Mouse (Mus musculus) brown adipose tissue, adult 24 weeks (tissue): ENCODE measurements around the gene Ednra. TPM values are rescaled to one million over a fixed set of nuclear protein-coding genes. Genes with fewer than 3 reads are reported as not detected.
"Not testable (repeated sequence)": the region's sequence is repeated elsewhere in the genome, so short reads cannot be mapped to it uniquely, and the experiment has no call there.

Experiments used
- H3K27ac ChIP-seq: fragments of 200-500 bp; replicated peaks from 2 replicates; pipeline ENCODE4 v1.5.1; 2012; ENCODE audit warnings: low read depth, mild to moderate bottlenecking, low read length
- H3K4me1 ChIP-seq: fragments of 200-500 bp; 2 replicates; pipeline ENCODE4 v1.6.1; 2012; ENCODE audit warnings: low read length, mixed read lengths; ENCODE audit not compliant: control insufficient read depth, insufficient read depth, insufficient read length
- H3K4me3 ChIP-seq: fragments of 200-500 bp; 2 replicates; pipeline ENCODE4 v1.5.1; 2012; ENCODE audit warnings: low read depth, mild to moderate bottlenecking, low read length, moderate library complexity; ENCODE audit not compliant: insufficient read depth
- polyA plus RNA-seq: library from polyadenylated mRNA; stranded (reverse); fragments of >200 nt; gene quantifications from 2 replicates; pipeline ENCODE4 v1.2.4, GENCODE M21; 2012; ENCODE audit not compliant: missing spikeins, insufficient read depth, insufficient read length

The Ednra gene
- polyA plus RNA-seq, 1 experiment = 2.4 TPM

DNA sequence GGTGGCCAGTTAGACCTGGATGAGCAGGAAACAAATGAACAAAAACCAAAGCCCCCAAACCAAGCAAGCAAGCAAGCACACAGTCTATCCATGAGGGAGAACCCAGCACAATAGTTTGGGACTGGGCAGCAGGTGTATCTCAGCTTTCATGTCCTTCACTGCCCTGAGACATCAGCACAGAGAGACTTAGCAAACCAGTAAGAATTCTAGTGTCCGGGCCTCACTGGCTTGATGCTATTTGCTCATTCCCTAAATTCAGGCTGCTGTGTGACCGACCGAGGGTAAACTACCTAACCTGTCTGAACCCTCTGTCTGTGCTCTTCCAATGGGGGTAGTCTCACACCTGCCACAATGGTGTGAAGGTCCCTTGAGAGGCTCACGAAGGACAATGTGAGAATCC lies 29.7 kb downstream of the Ednra start:
- Histone ChIP-seq H3K4me3 (no peak overlapping the region), H3K27ac (no peak overlapping the region), H3K4me1 (no peaks in the 10 kb centered on the region)

DNA sequence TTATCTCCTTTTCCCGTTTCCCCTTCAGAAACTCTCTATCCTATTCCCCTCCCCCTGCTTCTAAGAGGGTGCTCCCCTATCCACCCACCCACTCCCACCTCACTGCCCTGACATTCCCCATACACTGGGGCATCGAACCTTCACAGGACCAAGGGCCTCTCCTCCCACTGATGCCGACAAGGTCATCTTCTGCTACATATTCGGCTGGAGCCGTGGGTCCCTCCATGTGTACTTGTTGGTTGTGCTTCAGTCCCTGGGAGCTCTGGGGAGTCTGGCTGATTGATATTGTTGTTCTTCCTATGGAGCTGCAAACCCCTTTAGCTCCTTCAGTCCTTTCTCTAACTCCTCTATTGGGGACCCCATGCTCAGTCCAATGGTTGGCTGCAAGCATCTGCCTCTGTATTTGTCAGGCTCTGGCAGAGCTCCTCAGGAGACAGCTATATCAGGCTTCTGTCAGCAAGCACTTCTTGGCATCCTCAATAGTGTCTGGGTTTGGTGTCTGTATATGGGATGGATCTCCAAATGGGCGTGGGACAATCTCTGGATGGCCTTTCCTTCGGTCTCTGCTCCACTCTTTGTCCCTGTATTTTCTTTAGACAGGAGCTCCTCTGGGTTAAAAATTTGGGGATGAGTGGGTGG lies 34.7 kb downstream of the Ednra start:
- H3K4me1 ChIP-seq, H3K27ac ChIP-seq, H3K4me3 ChIP-seq: not testable (repeated sequence)

DNA sequence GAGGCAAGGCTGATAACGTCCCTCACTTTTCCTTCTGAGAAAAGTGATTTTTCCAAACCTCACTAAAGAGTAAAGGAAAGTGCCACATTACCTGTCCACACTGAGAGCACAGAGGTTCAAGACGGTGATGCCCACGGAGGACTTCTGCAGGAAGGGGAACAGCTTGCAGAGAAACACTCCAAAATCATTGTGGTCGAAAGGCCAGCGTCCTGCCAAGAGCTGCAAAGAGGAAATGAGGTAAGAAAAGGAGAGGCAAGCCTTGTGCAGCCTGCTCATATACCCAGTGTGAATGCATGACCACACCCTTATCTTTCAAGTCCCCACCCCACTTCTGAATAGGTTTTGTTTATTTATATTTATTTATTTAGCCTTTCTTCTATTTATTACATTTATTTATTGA lies 35.3 kb downstream of the Ednra start:
- Histone ChIP-seq H3K4me3 (no peak overlapping the region), H3K4me1 (no peaks in the 10 kb centered on the region), H3K27ac (no peak overlapping the region)

DNA sequence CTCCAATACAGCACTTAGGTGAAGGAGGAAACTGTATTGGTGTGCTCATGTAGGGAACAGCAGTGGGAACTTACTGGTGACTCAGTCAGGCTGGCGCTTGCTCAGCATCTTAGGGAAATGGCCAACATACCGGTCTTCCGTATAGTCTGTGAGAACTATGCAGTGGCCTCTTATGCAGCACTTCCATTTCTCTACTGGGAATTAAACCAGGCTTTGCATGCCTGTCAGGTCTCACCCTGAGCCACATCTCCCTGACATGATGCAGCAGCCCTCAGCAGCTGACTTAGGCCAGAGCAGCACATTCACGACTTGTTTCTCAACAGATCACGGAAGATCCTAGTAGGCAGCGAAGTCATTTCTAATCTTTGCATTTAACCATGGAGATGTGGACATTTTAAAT lies 39.9 kb downstream of the Ednra start:
- H3K4me1 ChIP-seq = no peaks in the 10 kb centered on the region
- no peak overlapping the region for H3K4me3 ChIP-seq
- H3K27ac ChIP-seq = no peak overlapping the region

DNA sequence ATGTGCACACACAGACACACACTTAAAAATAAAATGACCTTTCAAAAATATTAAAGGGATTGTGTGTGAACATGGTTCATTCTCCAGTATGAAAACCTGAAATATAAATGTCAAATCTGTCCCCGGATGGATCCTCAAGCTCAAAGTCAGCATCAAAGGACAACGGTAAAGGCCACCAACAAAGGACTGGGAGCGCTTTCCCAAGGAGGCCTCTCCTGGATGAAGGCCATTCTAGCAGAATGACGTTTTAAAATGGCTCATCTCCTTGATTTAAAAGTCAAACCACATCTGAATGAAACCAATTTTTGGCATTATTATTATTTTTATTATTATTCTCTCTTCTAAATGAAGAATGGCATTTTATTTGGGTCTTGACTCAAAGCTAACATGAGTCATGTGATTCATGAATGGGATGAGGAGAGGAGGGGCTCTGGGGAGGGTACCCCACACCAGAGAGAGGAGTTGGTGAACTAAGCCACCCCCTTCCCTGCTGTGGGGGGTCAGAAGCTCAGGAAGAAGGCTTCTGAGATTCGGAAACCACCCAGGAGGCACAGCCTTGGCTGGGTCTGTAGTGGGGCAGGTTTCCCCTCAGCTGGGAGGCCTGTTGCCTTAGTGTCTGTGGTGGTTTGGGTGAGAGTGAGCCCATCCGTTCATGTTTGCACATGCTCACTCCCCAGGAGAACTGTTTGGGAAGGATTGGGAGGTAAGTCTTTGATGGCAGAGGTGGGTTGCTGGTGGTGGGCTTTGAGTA lies 40.7 kb downstream of the Ednra start:
- Histone ChIP-seq H3K4me1 (no peaks in the 10 kb centered on the region), H3K27ac (no peak overlapping the region), H3K4me3 (no peak overlapping the region)

DNA sequence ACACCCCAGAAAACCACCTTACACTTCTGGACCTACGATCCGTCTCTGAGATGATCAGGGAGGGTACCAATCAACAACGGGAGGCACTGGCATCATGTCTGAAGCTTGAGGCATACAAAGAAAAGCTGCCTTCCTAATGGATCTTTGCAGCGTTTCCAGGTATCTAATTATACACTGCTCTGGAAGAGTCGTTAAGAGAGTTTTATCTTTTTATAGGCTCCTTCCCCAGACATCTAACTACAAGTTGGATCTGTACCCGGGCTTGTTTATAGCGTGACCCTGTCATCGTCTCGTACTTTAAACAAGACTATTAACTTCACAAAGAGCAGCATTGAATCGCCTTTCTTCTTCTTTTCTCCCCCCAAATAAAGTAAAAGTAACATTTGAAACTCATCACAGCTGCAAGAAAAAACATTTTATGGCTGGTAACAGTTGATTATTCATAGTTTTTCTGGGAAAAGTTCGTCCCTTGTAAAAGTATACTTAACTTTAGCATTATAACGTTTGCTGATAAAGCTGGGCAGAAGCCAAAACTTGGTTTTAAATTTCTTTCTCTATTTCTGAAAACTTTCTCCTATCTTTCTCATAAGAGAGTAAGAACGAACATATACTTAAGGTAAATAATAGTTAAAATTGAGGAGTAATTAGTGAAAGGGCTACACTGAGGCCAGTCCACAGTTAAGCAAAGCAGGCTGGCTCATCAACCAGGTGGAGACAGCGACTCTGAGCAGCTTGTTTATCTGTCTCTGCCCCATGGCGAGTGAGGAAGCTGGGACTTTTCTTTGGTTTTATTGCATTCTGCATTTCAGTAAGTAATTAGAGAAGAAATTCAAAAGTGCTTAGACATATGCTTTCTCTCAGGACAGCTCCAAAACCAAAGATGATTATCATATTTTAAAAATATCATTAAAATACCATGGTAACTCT lies 42.0 kb downstream of the Ednra start:
- H3K4me1 ChIP-seq = no peaks in the 10 kb centered on the region
- H3K4me3 ChIP-seq = no peak overlapping the region
- no peak overlapping the region for H3K27ac ChIP-seq

DNA sequence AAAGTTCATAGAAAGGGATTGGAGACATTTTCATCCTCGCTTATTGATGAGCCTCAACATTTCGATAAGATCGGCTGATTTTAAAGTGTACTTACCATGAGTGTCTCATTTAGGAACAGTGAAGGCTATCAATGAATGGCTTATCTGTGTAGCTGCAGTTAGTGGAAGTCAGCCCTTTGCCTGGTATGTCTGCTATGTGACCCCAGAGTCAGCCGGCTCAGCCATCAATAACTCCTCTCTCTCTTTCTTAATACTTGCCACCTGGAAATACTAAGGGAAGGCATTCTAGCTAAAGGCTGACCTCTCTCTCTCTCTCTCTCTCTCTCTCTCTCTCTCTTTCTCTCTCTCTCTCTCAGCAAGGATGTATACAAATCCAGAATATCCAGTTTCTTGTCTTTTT lies 52.2 kb downstream of the Ednra start:
- H3K4me1 ChIP-seq = no peaks in the 10 kb centered on the region

DNA sequence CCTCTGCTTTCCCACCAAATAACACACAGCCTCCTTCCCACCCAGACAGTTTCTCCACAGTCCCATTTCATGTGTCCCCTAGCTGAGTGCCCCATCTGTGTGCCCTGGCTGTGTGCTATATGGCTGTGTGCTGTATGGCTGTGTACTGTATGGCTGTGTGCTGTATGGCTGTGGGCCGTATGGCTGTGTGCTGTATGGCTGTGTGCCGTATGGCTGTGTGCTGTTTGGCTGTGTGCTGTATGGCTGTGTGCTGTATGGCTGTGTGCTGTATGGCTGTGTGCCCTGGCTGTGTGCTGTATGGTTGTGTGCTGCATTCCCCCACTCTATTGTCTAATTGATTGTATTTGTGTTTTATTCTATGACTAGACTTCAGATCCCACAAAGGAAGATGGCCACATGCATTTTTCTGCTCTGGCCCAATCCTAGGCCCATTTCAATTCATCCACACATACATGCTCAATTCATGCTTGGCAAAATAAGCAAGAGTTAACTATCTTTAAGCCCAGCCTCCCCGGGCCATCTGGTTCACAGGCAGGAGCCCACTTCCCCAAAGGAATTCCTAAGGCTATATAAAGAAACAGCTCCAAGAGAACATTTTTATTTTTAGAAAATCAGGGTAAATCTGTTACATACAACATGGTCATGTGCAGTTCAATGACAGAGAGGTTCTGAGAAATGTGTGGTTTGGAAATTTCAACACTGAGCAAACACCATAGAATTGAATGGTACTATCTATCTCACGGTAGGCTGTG lies 53.5 kb downstream of the Ednra start:
- no peak overlapping the region for H3K27ac ChIP-seq
- H3K4me3 ChIP-seq = no peak overlapping the region
- H3K4me1 ChIP-seq = no peaks in the 10 kb centered on the region

More for the DNA sequence above, 52.2 kb downstream of the Ednra start:
- no peak overlapping the region for H3K27ac ChIP-seq
- H3K4me3 ChIP-seq = no peak overlapping the region

DNA sequence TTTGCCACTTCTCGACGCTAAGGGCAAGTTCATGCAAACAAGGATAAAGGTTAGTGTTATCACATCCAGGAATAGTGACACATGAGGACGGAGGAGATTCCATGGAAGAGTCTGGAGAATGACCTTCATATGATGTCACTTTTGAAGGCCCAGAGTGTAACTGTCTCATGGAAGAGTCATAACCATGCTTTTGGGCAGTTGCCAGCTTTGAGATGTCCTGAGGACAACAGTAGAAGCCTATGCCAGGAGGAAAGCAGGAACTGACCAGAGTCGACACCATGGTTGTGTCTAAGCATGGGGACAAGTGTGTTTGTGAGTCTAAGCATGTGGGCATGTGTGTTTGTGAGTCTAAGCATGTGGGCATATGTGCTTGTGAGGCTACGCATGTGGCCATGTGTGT lies 56.3 kb downstream of the Ednra start:
- no peak overlapping the region for H3K27ac ChIP-seq
- H3K4me1 ChIP-seq = no peaks in the 10 kb centered on the region; the same call in 1 of the 2 replicates
- no peak overlapping the region for H3K4me3 ChIP-seq

DNA sequence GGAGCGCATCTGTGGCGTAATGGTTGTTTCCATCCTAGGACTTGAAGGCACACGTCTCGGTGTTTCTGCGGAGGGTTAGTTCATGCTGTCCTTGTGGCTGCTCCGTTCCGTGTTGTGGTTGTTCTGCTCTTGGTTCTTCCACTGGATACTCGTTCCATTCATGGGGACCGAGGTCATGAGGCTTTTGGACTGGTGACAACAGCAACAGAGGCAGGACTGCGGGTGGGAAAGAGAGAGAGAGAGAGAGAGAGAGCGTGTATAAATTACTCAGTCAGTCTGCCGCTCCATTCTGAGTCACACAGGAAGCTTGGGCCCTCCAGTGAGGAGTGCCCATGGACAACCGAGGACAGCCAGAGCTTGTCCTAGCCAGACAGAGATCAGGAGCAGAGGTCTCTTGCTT lies 59.4 kb downstream of the Ednra start:
- H3K4me3 ChIP-seq = no peak overlapping the region
- H3K4me1 ChIP-seq = no peaks in the 10 kb centered on the region; the same call in 1 of the 2 replicates
- H3K27ac ChIP-seq = no peak overlapping the region

DNA sequence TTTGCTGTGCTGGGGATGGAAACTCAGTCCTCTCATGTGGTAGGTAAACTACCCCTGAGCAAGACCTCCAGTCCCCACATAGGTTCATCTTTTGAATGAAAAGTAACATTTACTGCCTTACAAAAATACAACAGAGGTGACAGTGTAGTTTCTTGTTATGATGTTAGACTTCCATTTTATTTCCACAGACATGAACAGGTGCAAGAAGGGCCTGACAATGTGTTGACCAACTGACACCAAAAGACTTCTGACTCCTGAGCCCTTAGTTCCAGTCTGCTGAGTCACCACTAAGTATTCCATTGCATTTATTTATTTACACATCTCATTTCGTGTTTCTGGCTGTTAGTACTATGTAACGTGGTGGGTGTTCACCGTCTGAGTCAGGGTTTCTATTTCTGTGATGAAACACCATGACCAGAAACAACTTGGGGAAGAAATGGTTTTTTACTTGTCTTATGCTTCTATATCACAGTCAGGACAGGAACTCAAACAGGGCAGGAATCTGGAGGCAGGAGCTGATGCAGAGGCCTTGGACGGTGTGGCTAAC lies 64.7 kb downstream of the Ednra start:
- Histone ChIP-seq H3K4me1 (no peaks in the 10 kb centered on the region), H3K27ac (no peak overlapping the region), H3K4me3 (no peak overlapping the region)

DNA sequence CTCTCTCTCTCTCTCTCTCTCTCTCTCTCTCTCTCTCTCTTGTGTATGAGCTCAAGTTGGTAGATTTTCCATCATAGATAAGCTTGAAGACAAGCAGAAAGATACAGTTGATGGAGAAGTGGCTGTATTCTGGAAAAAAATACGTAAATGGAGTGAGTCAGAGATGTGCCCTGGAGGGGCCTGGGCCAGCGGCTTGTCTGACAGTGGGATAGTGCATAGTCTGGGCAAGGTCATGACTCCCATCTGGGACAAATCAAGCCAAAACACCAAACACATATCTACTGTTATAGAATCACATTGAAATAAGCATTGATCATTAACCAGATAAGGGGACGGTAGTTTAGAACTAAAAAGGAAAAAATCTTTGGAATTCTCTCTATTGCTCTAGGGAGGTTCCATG lies 65.9 kb downstream of the Ednra start:
- H3K27ac ChIP-seq = no peak overlapping the region
- H3K4me1 ChIP-seq = no peaks in the 10 kb centered on the region
- no peak overlapping the region for H3K4me3 ChIP-seq

DNA sequence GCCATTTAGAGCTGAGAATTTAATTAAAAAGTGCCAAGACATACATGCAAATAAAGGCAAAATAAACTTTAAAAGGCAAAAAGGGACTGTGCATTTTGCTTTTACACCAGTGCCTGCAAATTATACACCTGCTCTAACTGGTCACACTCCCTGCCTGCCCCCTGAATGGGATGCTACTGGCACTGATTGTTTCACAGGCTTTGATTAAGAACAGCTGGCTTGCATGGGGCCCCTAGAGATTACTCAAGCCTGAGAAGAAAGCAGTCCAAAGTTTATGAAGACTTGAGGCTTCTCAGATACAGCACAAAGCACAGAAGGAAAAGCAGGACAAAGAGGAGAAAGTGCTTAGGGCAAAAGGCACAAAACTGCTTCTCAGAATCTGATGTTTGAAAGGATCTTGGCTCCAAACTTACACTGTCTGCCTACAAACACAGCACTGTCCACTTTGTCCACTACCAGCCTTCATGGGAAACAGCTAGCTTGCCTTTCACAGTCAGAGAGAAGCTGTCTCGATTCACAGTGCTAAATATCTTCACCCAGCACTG lies 73.5 kb downstream of the Ednra start:
- H3K4me3 ChIP-seq = no peak overlapping the region
- H3K4me1 ChIP-seq = no peaks in the 10 kb centered on the region
- 0 out of 2 replicates have a peak overlapping the region, but pooled peaks have one; percentile 58 for H3K27ac ChIP-seq

DNA sequence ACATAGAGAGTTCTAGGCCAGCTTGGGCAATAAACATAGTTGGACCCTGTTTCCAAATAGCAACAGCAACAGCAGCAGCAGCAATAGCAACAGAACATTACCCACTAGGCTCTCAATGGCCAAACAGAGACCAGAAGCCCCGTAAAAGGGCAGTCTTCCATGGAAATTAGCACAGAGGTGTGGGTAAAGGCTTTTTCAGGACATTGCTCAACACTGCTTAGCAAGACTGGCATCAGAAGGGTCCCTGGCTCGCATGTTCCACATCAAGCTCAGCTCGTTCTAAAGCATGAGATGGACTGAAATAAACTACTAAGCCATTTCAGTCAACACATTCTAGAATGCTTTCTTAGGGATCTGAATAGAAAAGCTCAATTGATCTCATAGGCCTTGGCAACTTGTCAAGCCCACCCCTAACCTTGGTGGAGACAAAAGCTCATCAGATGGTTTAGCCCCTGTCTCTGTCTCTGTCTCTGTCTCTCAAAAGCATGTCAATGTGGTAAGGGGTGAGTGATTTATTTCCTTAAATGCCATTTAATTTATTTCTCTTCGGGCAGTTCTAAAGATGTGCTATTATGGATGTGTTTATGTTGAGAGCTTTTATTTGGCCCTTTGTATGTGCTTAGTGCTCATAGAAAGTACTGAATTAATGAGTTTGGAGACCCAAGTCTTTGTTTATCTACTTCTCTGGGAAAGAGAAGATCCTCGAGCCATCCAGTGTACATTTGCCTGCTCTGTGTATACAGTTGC lies 84.0 kb downstream of the Ednra start:
- Histone ChIP-seq H3K27ac (no peak overlapping the region), H3K4me3 (no peak overlapping the region), H3K4me1 (no peaks in the 10 kb centered on the region)
